Mouse (Mus musculus): Measurements from ENCODE around the gene Casp2. TPM values are rescaled to one million over a fixed set of nuclear protein-coding genes. Genes with fewer than 3 reads are reported as not detected.

The Casp2 gene
- polyA plus RNA-seq, 1 experiment from 2014 or later: 47.7 TPM

GRCm38 (mm10) chr6:42293327-42293726 lies 28.5 kb downstream of the Casp2 start:
- ATAC-seq (replicated peaks): no peak
- 90% methylated on average over 6 of the region's 6 CpGs for WGBS
- H3K4me2 ChIP-seq: no peak overlapping the region
- no peak overlapping the region for H3K27ac ChIP-seq
- H3K4me3 ChIP-seq: no peak overlapping the region
- no peaks in the 10 kb centered on the region for H3K27me3 ChIP-seq (replicated peaks)
- H3K9ac ChIP-seq: no peak overlapping the region
- peaks cover 20% of the 10 kb centered on the region; the same call in 1 of the 2 replicates for H3K36me3 ChIP-seq (replicated peaks)
- H3K9me3 ChIP-seq: no peaks in the 10 kb centered on the region
- no peaks in the 10 kb centered on the region for H3K4me1 ChIP-seq

GRCm38 (mm10) chr6:42295549-42296094 lies 30.8 kb downstream of the Casp2 start:
- WGBS: 87% methylated on average over 3 of the region's 3 CpGs
- Histone ChIP-seq H3K4me1 (no peaks in the 10 kb centered on the region), H3K9ac (no peak overlapping the region), H3K36me3 (replicated peaks) (peaks cover 30% of the 10 kb centered on the region; the same call in 1 of the 2 replicates), H3K27me3 (replicated peaks) (no peaks in the 10 kb centered on the region), H3K4me2 (no peak overlapping the region), H3K27ac (no peak overlapping the region), H3K4me3 (no peak overlapping the region), H3K9me3 (no peaks in the 10 kb centered on the region)
- no peak for ATAC-seq (replicated peaks)

GRCm38 (mm10) chr6:42299362-42299761 lies 34.6 kb downstream of the Casp2 start:
- Histone ChIP-seq H3K36me3 (replicated peaks) (peaks cover 17% of the 10 kb centered on the region; the same call in 1 of the 2 replicates), H3K4me2 (no peak overlapping the region), H3K9me3 (no peaks in the 10 kb centered on the region), H3K9ac (no peak overlapping the region), H3K27me3 (replicated peaks) (no peaks in the 10 kb centered on the region), H3K27ac (no peak overlapping the region), H3K4me1 (no peaks in the 10 kb centered on the region), H3K4me3 (no peak overlapping the region)
- 94% methylated on average over 5 of the region's 5 CpGs for WGBS
- no peak for ATAC-seq (replicated peaks)

GRCm38 (mm10) chr6:42309816-42310378 lies 45.1 kb downstream of the Casp2 start:
- WGBS: 50% methylated on average over 8 of the region's 8 CpGs
- H3K9ac ChIP-seq: no peak overlapping the region
- H3K27me3 ChIP-seq (replicated peaks): no peaks in the 10 kb centered on the region
- no peak overlapping the region for H3K4me2 ChIP-seq
- H3K36me3 ChIP-seq (replicated peaks): peaks cover 18% of the 10 kb centered on the region; the same call in 1 of the 2 replicates
- H3K27ac ChIP-seq: no peak overlapping the region
- no peak for ATAC-seq (replicated peaks)
- no peaks in the 10 kb centered on the region for H3K4me1 ChIP-seq
- no peaks in the 10 kb centered on the region for H3K9me3 ChIP-seq
- no peak overlapping the region for H3K4me3 ChIP-seq

- Histone ChIP-seq H3K4me1 (no peaks in the 10 kb centered on the region), H3K4me3 (no peak overlapping the region), H3K27ac (no peak overlapping the region), H3K27me3 (replicated peaks) (no peaks in the 10 kb centered on the region), H3K4me2 (no peak overlapping the region), H3K9ac (no peak overlapping the region), H3K9me3 (no peaks in the 10 kb centered on the region), H3K36me3 (replicated peaks) (peaks cover 18% of the 10 kb centered on the region; the same call in 1 of the 2 replicates)
- ATAC-seq (replicated peaks): no peak
- WGBS: 91% methylated on average over 2 of the region's 2 CpGs
Observed at GRCm38 (mm10) chr6:42310427-42311053, 45.8 kb downstream of the Casp2 start.

GRCm38 (mm10) chr6:42318293-42318692 lies 53.5 kb downstream of the Casp2 start:
- Histone ChIP-seq H3K4me1 (peaks cover 19% of the 10 kb centered on the region), H3K27ac (no peak overlapping the region), H3K36me3 (replicated peaks) (peaks cover 27% of the 10 kb centered on the region), H3K9ac (no peak overlapping the region), H3K27me3 (replicated peaks) (no peaks in the 10 kb centered on the region), H3K9me3 (no peaks in the 10 kb centered on the region), H3K4me3 (no peak overlapping the region), H3K4me2 (no peak overlapping the region)
- no peak for ATAC-seq (replicated peaks)
- WGBS: 91% methylated on average over 4 of the region's 4 CpGs

GRCm38 (mm10) chr6:42323371-42324066 lies 58.7 kb downstream of the Casp2 start:
- Histone ChIP-seq H3K27ac (peak overlapping the region; percentile 94), H3K9me3 (no peaks in the 10 kb centered on the region), H3K4me2 (peak overlapping the region; percentile 92), H3K36me3 (replicated peaks) (peaks cover 5% of the 10 kb centered on the region; the same call in 1 of the 2 replicates), H3K4me3 (peak overlapping the region; percentile 90), H3K9ac (peak overlapping the region; percentile 91), H3K27me3 (replicated peaks) (no peaks in the 10 kb centered on the region), H3K4me1 (peaks cover 33% of the 10 kb centered on the region)
- WGBS: 2% methylated on average over 28 of the region's 28 CpGs
- ATAC-seq (replicated peaks): peak; percentile 55

GRCm38 (mm10) chr6:42324067-42324481 lies 59.3 kb downstream of the Casp2 start:
- peak overlapping the region; percentile 92 for H3K4me2 ChIP-seq
- H3K4me3 ChIP-seq: peak overlapping the region; percentile 90
- no peaks in the 10 kb centered on the region for H3K27me3 ChIP-seq (replicated peaks)
- H3K27ac ChIP-seq: peak overlapping the region; percentile 94
- 0 out of 2 replicates have a peak, but pooled peaks cover 4% of the 10 kb centered on the region for H3K36me3 ChIP-seq (replicated peaks)
- peaks cover 33% of the 10 kb centered on the region for H3K4me1 ChIP-seq
- ATAC-seq (replicated peaks): peak; percentile 82
- H3K9ac ChIP-seq: peak overlapping the region; percentile 91
- WGBS: 0% methylated on average over 21 of the region's 32 CpGs
- no peaks in the 10 kb centered on the region for H3K9me3 ChIP-seq

- H3K4me2 ChIP-seq: peak within 1 kb of the TSS; percentile 92
- H3K4me3 ChIP-seq: peak within 1 kb of the TSS; percentile 90
- H3K27ac ChIP-seq: peak within 1 kb of the TSS; percentile 94
- WGBS: under 1% methylated on average over 45 of the region's 68 CpGs
- no peaks in the 10 kb centered on the region for H3K27me3 ChIP-seq (replicated peaks)
- peak within 1 kb of the TSS; percentile 91 for H3K9ac ChIP-seq
- no peaks in the 10 kb centered on the region for H3K9me3 ChIP-seq
- 0 out of 2 replicates have a peak, but pooled peaks cover 4% of the 10 kb centered on the region for H3K36me3 ChIP-seq (replicated peaks)
- ATAC-seq (replicated peaks): peak; percentile 93
- H3K4me1 ChIP-seq: peaks cover 33% of the 10 kb centered on the region
Observed at GRCm38 (mm10) chr6:42324482-42325267, 59.9 kb downstream of the Casp2 start, which contains the start of gene Fam131b. Gene Fam131b (minus strand): TSS chr6:42324643.

GRCm38 (mm10) chr6:42325268-42325609 lies 60.5 kb downstream of the Casp2 start:
- Histone ChIP-seq H3K9me3 (no peaks in the 10 kb centered on the region), H3K4me3 (peak overlapping the region; percentile 90), H3K36me3 (replicated peaks) (0 out of 2 replicates have a peak, but pooled peaks cover 4% of the 10 kb centered on the region), H3K4me2 (peak overlapping the region; percentile 92), H3K27ac (peak overlapping the region; percentile 94), H3K4me1 (peaks cover 33% of the 10 kb centered on the region), H3K9ac (peak overlapping the region; percentile 91), H3K27me3 (replicated peaks) (no peaks in the 10 kb centered on the region)
- ATAC-seq (replicated peaks): peak; percentile 21
- WGBS: 2% methylated on average over 7 of the region's 7 CpGs

GRCm38 (mm10) chr6:42326509-42326908 lies 61.7 kb downstream of the Casp2 start:
- Histone ChIP-seq H3K27me3 (replicated peaks) (no peaks in the 10 kb centered on the region), H3K9ac (no peak overlapping the region), H3K4me3 (no peak overlapping the region), H3K4me2 (no peak overlapping the region), H3K36me3 (replicated peaks) (no peaks in the 10 kb centered on the region), H3K9me3 (no peaks in the 10 kb centered on the region), H3K27ac (no peak overlapping the region), H3K4me1 (peaks cover 32% of the 10 kb centered on the region)
- WGBS: 91% methylated on average over 3 of the region's 3 CpGs
- ATAC-seq (replicated peaks): no peak
